Mouse (Mus musculus) heart, postnatal 25 days (tissue): Measurements from ENCODE around the gene Lman2l. TPM values are rescaled to one million over a fixed set of nuclear protein-coding genes. Genes with fewer than 3 reads are reported as not detected.

ENCODE experiments used
- DNase-seq: peaks from one replicate; pipeline ENCODE4 v3.0.0; 2022; ENCODE audit warnings: low spot score
- intact Hi-C: fragments of 180-260 bp; cut with DNase I; formaldehyde crosslinking; loops from one replicate; pipeline ENCODE4 v1.15.1; 2025
- total RNA-seq, 2 experiments: library from RNA; stranded (reverse); gene quantifications; 2 replicates each; pipeline ENCODE4 v1.2.3; 2021

Lman2l gene
- total RNA-seq, 2 experiments from 2014 or later = 22.8 to 27.2 TPM

DNA sequence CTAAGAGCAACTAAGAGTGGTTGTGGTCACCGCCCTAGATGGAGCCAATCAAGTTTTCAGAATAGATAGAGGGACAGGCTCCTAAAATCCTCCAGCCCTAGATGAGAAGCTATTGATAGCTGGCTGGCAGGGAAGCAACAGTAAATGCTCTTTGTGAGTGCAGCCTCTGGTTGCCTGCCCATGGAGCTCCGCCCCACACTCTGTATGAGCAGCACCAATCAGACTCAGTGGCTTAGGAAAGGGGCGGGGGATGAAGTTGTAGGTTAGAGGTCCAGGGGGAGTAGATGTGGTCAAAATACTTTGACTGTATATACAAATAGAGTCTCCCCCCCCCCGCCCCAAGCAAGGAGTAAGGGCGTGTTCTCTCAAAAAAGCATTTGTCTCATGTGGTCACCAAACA, 22.4 kb upstream of the Lman2l start:
- DNase-seq = no peak
- intact Hi-C loops = no loop called here

DNA sequence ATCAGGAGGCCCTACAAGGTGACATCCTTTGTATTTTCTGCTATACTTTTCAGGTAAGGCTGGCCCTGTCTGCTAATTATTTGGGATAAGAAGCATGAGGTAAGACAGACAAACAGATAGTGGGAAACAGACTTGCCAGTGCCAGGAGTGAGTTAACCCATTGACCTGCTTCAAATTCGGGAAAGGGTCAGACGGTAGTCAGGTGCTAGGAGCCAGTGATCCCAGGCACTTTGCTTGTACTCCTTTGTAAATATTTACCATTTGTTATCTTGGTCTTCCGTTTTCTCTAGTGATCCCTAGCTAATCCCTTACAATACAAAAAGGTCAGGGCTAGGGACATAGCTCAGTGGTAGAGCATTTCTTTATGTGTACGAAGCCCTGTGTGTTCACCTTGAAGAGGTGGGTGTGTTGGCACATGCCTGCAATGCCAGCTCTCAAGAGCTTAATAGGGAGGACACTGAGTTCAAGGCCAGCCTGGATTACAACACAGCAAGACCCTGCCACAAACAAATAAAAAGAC, 20.6 kb upstream of the Lman2l start:
- no peak for DNase-seq

DNA sequence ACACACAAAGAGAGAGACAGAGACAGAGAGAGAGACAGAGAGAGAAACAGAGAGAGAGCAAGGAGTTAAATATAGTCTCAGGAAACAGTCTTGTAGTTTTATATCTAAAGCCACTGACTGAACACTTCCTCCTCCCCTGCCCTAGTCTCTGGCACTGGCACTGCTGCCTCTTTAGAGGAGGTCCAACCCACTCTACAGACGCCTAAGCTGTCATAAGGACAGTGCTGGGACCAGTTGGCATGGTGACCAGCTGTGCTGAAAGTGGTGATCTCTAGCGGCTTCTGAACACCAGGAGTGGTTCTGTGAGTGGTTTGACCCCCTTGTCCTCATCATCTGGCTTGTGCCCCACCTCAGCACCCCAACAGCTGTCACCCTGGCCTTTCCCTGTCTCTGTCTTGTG, 16.8 kb upstream of the Lman2l start:
- no peak for DNase-seq
- intact Hi-C loops = no loop called here

More for the DNA sequence above, 20.6 kb upstream of the Lman2l start:
- intact Hi-C loops = no loop called here

DNA sequence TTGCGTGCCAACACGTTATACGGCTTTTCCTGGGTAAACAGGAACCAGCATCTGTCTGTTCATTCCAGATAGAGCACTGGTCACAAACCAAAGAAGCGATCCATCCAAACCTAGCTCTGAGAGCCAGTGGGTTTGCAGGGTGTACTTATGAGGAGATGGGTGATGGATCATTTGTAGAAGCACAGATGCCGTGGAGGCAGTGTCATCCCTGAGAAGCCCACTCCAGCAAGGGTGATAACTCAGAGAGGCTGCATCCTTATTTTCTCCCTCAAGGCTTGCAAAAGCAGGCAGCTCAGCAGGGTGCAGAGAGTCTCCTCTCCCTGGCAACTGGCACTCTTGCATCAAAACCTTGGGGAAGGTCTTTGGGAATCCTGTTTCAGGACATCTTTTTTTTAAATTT, 13.1 kb upstream of the Lman2l start:
- DNase-seq = no peak
- intact Hi-C loops = no loop called here

DNA sequence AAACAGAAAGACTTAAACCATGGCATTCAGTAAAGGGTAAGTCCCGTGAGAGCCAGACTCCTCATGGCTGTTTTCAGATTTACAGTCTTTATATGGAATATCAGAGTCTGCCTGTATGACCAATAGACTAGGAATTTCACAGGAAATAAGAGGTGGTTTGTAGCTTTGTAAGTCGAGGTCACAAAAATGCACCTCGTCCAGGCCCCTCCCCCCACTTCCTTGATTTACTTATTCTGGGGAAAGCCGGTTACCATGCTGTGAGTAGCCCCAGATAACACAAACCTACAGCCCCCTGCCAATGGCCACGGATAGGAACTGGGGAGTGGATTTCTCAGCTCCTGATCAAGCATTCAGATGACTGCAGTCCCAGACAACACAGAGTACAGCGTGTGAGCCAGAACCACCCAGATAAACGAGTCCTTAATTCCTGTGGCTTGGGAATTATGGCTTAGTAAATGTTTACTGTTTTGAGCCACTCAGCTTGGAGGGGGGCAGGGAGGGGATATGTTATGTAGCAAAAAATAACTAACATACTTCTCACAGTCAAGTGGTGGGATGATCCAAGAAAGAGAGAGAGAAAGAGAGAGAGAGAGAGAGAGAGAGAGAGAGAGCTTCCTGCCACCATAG, 12.4 kb upstream of the Lman2l start:
- intact Hi-C loops = no loop called here
- no peak for DNase-seq

DNA sequence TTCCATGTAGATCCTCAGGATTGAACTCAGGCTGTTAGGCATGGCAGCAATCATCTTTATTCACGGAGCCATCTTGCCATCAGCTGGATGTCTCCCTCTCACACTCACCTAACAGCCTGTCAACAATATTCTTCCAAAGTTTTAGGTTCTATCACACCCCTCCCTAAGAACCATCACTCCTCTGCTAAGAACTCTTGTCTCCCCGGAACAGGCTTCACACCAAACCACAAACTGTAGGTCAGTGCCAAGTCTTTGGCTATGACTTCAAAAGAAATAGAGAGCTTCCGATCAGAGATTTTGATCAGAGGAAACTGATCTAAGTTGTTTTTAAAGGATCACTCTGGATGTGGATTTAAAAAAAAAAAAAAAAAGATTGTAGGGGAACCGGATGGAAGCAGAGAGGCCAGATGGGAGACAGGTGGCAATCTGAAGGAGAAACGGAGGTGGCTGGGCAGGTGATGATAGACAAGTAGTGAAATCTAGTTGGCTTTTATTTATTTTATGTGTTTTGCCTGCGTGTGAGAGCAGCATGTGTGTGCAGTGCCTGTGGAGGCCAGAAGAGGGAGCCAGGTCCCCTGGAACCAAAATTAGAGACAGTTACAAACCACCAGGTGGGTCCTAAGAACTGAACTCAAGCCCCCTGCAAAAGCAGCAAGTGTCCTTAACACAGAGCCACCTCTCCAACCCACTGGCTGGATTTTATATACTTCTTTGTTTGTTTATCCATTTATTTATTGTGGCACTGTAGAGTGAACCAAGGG, 9.2 kb upstream of the Lman2l start:
- intact Hi-C loops = no loop called here
- DNase-seq = no peak

DNA sequence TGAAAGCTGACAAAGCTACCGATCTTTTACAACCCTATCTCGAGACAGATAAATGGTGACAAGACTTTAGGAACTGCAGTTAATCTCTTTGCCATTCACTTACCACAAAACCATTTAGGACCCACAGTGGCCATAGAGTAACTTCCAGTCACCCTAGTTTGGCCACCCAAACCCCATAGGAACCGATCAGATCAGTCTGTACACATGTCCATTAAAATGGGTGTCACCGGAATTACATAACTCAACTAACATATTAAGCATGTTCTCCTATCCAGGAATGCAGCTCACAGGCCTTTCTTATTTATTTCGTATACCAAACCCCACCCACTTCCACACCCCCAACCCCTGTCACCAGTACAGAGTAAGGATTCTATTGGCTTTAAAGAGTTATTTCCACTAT, 1.8 kb upstream of the Lman2l start:
- DNase-seq = no peak
- intact Hi-C loops = no loop called here

DNA sequence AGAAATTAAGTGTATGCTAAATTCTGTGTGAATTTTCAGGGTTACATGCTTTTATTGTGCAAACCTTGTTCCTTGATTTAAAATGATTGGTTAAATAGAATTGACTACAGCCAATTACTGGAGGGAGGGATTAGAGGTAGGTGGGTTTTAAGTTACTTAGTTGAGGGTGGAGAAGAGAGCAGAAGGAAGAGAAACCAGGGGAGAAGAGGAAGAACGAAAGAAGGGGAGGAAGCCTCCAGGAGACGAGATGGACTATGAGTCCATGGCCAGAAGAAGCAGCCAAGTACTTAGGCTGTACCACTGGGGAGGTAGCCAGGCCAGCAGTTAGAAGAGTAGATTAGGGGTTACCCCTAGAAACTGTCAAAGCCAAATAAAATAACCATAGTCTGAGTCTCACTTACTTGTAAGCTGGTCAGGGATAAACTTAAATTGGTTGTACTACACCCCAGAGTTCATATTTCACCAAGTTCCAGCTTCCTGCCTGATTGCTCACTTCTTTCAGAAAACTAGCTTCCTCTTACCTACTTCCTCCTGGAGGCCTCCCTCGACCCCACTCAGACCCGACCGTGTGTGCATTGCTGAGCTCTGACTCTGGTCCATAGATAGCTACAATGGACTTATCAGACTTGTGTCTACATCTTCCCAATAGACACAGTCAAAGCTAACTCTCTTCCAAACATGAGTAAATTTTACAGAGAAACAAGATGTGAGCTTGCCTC, 1.2 kb upstream of the Lman2l start:
- no peak for DNase-seq
- intact Hi-C loops = no loop called here

DNA sequence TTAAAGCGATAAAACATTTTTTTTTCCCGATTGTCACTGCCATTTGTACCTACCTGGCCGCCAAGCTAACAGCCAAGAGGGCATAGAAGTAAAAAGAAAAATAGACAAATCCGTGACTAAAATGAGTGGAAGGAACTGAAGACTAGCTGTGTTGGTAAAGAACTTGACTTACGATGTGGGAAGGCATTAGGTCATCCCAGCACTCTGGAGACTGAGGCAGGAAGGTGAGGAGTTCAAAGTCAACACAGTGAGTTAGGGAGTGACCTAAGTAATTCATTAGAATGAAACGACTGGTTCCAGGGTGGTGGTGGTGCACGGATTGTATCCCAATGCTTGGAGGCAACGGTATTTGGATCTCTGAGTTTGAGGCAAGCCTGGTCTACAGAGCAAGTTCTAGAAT, 437 bp upstream of the Lman2l start:
- DNase-seq = no peak
- intact Hi-C loops = no loop called here

DNA sequence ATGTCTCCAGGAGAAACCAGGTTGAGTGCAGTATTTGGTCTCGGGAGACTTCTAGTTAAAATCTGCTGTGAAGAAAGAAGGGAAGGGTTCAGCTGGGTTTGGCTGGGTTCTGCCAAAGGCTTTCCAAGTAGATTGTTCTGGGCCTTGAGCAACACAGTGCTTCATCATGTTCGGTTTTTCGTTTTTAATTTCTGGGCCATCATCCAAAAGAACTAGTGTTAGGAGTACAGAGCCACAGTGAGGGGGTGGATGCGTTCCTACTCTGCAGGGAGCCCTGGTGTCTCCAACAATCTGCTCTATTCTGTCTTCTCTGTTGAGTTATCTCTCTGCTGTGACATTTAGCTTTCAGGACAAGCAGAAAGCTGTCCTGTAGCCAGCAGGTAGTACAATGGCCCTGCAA, 4.0 kb downstream of the Lman2l start:
- DNase-seq = peak; percentile 18
- intact Hi-C loops = loop anchor here (5.0 kb wide), 1 partner anchor 36 kb away; no protein-coding TSS in a partner anchor

DNA sequence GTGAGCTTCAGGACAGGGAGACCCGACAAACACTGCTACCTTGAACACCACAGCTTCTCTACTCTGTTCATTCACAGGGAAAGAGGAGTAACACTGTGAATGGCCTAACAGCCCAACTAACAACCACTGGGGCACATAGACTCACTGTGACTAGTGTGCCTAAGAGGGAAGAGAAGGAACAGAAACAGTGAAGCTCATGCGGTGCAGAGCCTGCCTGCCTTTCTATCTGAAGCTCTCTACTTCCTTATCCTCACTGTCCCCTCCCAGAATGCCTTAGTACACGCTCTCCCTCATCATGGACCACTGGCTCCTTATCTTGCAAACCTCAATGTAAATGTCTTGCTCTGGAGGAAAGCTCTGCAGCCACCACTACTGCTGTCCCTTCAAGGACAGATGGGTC, 7.8 kb downstream of the Lman2l start:
- intact Hi-C loops = no loop called here
- DNase-seq = no peak

DNA sequence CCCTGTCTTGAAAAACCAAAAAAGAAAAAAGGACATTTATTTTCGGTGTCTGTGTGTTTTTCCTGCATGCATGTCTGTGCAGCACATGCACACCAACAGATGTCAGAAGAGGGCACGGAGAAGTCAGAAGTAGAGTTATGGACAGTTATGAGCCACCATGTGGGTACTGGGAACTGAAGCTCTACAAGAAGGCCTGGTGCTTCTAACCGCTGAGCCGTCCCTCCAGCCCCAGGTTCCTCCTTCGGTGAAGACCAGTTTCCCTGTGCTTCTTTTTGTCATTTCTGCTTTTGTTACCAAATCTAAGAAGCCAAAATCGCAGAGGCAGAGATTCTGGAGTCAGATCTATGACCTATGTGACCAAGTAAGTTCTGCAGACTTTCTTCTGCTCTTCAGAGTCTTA, 8.6 kb downstream of the Lman2l start:
- no peak for DNase-seq
- intact Hi-C loops = no loop called here

DNA sequence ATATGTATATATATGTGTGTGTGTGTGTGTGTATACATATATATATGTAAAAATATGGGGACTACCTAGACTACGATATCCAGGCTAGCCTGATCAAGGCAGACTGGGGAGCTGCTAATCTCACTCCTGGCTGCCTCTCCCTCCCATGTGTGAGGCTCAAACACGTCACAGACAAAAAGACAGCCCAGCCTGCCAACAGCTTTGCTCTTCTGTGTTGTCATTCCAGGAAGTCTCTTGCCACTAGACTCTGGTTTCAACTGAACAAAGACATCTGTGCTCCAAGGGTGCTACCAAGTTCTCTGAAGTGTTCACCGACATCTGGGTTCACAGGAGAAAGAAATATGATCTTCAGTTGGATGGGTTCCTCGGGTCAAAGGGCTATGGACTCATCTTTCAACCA, 10.0 kb downstream of the Lman2l start:
- intact Hi-C loops = no loop called here
- DNase-seq = no peak

DNA sequence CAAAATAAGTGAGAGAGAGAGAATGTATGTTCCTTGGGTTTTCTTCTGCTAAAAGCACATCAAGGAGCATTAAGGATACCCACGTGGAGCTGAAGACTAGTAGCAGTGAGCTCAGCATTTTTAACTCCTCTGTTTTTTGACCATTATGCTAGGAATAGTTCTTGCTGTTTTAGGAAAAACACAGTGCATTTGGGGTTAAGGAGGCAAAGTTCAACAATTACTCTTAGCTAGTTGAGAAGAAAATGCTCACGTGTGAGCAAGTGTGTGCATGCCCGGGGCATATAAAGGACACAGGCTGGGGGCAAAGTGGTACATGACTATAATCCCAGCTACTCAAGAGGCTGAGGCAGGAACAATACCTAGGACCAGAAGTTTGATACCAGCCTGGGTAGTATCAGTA, 11.5 kb downstream of the Lman2l start:
- intact Hi-C loops = no loop called here
- DNase-seq = no peak

DNA sequence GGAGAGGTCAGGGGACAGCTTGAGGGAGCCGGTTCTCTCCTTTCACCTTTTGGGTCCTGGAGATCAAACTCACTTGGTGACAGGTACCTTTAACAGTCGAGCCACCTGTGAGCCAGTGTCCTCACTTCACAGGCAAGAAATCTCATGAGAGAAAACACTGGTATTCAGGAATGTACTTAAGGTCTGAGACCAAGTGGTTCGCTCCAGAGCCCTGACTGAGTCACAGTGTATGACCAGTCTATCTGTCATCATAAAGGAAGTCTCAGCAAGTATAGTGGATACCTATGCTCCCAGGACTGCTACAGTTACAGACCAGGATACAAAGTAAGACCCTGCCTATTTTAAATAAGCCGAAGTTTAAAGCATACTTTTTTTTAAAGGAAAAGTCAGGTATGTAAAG, 12.1 kb downstream of the Lman2l start:
- no peak for DNase-seq
- intact Hi-C loops = no loop called here

DNA sequence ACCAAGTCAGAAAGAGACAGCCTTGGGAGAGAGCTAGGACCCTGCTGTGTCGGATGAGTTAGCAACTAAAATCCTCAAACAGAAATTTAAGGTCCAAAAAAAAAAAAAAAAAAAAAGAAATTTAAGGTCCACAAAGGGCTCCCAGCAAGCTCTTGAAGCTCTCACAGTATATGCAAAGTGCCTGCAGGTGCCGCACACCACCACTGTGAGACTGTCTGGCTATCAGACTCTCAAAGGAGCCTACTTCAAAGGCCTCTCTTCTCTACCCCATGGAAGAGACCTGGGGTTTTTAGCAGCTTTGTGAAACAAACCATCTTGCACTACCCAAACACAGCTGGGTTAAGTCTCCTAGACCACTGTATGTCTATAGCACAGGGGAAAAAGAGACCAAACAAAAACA, 15.6 kb downstream of the Lman2l start:
- intact Hi-C loops = no loop called here
- no peak for DNase-seq

DNA sequence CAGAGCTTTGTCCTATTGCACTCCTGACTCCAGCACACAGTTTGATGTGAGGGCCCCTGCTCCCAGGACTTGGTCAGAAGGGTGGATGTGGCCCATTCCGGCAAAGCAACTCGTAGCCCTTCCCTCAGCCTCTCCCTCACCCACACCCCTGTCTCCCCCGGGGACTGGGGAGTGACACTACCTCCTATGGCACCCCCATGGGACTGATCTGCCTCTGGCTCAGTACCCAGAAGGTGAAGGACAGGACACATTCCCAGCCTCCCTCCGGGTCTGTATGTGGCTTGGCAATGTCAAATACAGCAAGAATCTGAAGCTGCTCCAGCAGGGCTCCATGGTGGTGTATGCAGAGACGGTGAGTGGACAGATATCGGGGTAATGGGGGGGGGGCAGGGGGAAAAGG, 40.5 kb downstream of the Lman2l start:
- intact Hi-C loops = no loop called here
- DNase-seq = no peak

DNA sequence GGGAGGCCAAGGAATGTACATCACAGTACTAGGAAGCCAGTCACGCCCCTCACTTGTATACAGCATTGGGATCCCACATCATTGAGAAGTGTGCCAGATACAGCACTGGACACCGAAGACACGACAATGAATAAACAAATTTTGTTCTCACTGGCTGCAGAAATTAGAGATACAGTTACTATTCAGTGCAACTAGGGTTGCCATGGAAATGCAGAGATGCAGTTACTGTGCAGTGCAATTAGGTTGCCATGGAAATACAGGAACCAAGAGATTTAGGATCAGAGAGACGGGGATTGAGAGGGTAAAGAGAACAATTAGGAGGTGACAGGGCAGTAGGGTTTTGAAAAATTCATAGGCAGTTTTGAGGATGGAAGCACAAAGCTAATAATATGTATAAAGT, 43.6 kb downstream of the Lman2l start:
- intact Hi-C loops = no loop called here

DNA sequence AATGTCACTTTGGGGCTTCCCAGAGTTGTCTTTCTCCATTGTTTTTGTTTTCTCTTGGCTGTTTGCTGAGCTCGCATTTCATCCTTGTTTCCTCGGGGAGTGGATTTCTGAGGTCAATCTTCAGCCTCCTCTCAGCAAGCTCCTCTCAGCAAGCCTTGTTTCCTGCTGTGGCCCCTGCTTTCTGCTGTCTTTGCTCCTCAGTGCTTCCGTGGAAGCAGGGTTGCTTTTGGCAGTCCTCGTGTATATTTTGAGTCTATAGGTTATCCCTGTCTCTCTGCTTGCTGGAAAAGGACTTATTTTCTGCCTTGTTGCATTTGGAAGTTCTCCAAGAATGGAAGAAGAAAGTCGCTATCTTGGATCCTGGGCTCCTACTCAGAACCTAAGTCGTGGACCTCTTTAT, 48.0 kb downstream of the Lman2l start:
- intact Hi-C loops = no loop called here
- no peak for DNase-seq

More for the DNA sequence above, 43.6 kb downstream of the Lman2l start:
- no peak for DNase-seq

DNA sequence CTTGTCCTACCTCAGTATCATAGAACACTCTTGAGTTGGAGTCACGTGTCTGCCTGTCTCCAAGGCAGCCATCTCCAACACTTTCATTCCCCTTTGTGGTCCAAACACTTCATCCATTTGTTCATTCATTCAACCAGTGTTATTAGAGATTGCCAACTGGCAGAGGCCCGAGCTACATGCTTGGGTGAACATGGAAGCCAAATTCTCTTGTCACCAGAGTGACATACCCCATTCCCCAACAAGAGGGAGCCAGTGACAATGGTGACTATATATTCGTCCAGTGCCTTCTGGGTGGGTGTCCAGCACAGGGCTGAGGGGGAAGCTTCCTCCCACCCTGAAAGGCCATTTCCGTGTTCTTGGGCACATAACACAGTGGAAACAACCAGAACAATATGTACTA, 65.5 kb downstream of the Lman2l start:
- no peak for DNase-seq
- intact Hi-C loops = no loop called here

DNA sequence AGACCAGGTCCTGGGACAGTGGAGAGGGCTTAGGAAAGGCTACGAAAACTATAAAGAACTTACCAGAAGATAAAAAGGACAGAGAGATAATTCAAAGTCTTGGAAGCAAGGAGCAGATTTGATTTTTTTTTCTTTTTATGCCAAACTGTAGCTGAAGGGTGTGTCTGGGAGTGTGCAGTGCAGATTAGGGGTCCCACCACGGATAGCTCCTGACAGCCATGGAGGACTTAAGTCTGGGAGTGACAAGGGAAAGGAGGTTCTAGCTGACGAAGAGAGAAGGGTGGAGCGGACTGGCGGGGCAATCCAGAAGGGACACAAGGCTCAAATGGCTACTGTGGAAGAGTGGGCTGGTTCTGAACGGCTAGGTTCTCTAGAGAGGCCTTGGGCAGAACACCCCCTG, 66.2 kb downstream of the Lman2l start:
- intact Hi-C loops = no loop called here
- DNase-seq = no peak
